In the genomic region with DNA sequence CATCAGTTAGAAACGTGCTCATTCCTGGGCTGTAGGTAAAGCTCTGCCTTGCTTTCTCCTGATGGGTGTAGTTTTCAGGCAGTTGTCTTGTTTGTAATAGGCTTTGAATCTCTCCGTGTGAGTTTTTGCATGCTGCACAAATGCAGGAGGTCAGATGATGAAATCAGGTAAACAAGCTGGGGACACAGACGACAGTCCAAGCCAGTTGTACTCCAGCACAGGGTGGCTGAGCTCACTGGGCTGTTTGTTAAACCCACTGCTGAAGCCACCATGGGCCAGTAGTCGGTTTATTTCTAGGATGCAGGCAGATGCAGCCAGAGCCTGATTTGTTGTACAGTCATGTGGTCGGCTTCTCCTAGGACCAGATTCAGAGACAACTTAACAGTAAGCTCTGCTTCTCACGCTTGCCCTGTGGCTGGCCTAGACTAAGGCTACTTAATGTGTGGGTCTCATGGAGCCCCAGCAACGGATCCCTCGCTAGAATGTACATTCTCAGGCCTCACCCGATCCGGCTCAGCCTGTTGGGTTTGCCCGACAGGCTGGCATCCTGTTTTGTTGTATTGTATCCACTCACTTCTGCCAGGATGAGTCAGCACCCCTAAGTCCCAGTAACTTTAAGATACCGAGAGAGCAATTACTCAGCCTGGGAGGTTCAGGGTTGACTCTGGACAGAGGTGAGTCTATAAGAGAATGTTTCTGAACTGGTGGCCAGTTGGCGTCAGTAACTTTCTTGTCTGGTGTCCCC, we compare ENCODE assay signal across 19 mouse cellular contexts. TPM values are rescaled to one million over a fixed set of nuclear protein-coding genes. Genes with fewer than 3 reads are reported as not detected.
A peak's percentile ranks its signal among the peaks of the same experiment; 100 is the strongest.
DNase-seq lines count a peak whose midpoint lies in the region; ATAC-seq lines count a peak whose summit lies in the region.
"Had no signal": no experiment of that assay in that cellular context is flagged by ENCODE, and none has a peak within 500 bp of the region (broad histone marks: within the 10 kb centered on the region; RNA-seq: fewer than 3 reads in every experiment).

No protein-coding gene starts in this region.

- no peak overlapping the region for H3K4me2 ChIP-seq in liver, embryonic 15.5 days
- no peak overlapping the region for H3K4me2 ChIP-seq in kidney, embryonic 16.5 days (replicated peaks; ENCODE audit: low read depth, low read length)
- H3K4me2 ChIP-seq: embryonic facial prominence, embryonic 12.5 days; forebrain, embryonic 12.5 days; limb, embryonic 12.5 days; neural tube, embryonic 12.5 days had no signal

- peaks cover 30% of the 10 kb centered on the region for H3K4me1 ChIP-seq in liver, embryonic 15.5 days (replicated peaks)
- no peaks in the 10 kb centered on the region for H3K4me1 ChIP-seq in kidney, embryonic 16.5 days (ENCODE audit: insufficient read depth, low read length)
- H3K4me1 ChIP-seq: embryonic facial prominence, embryonic 12.5 days; forebrain, embryonic 12.5 days; limb, embryonic 12.5 days; neural tube, embryonic 12.5 days had no signal

- no peaks in the 10 kb centered on the region for H3K36me3 ChIP-seq in liver, embryonic 15.5 days (replicated peaks)
- no peaks in the 10 kb centered on the region for H3K36me3 ChIP-seq in kidney, embryonic 16.5 days (ENCODE audit: insufficient read depth, low read length)
- H3K36me3 ChIP-seq: embryonic facial prominence, embryonic 12.5 days; forebrain, embryonic 12.5 days; limb, embryonic 12.5 days; neural tube, embryonic 12.5 days had no signal

- H3K27ac ChIP-seq in liver, embryonic 15.5 days (replicated peaks): peak overlapping the region; percentile 79
- H3K27ac ChIP-seq in kidney, embryonic 16.5 days (ENCODE audit: low read length): no peak overlapping the region
- H3K27ac ChIP-seq: embryonic facial prominence, embryonic 12.5 days; forebrain, embryonic 12.5 days; heart, embryonic 10.5 days; limb, embryonic 12.5 days; neural tube, embryonic 12.5 days had no signal

- peak; percentile 7 for DNase-seq in adrenal gland, postnatal 10 days
- DNase-seq in adrenal gland, postnatal 25 days: no peak
- DNase-seq in adipocyte (ENCODE audit: low spot score): peak; percentile 87
- DNase-seq in urinary bladder, postnatal 25 days (ENCODE audit: low spot score): peak; percentile 70
- no peak for DNase-seq in right cerebral cortex, postnatal 10 days (ENCODE audit: low spot score in 2 of 2)
- DNase-seq in gastrocnemius, postnatal 4 days (ENCODE audit: low spot score in 2 of 2): no peak
- DNase-seq: cerebellum, postnatal 36 days; heart, postnatal 36 days; kidney, adult 8-10 months; lung, postnatal 4 days; midbrain, embryonic 14.5 days had no signal

- no peak overlapping the region for H3K4me3 ChIP-seq in liver, embryonic 15.5 days (replicated peaks)
- no peak overlapping the region for H3K4me3 ChIP-seq in kidney, embryonic 16.5 days (ENCODE audit: low read length)
- H3K4me3 ChIP-seq: embryonic facial prominence, embryonic 12.5 days; forebrain, embryonic 12.5 days; heart, embryonic 10.5 days; limb, embryonic 12.5 days; neural tube, embryonic 12.5 days had no signal

- no peak overlapping the region for H3K9ac ChIP-seq in liver, embryonic 15.5 days
- no peak overlapping the region for H3K9ac ChIP-seq in kidney, embryonic 16.5 days (replicated peaks; ENCODE audit: low read length)
- H3K9ac ChIP-seq: embryonic facial prominence, embryonic 12.5 days; forebrain, embryonic 12.5 days; limb, embryonic 12.5 days; neural tube, embryonic 12.5 days had no signal

- WGBS in liver, embryonic 15.5 days (ENCODE audit: insufficient replicate concordance): 46% methylated on average over 13 of the region's 13 CpGs
- 77% methylated on average over 13 of the region's 13 CpGs for WGBS in kidney, embryonic 16.5 days

- ATAC-seq in liver, embryonic 15.5 days (ENCODE audit: insufficient read depth): peak; percentile 76
- no peak for ATAC-seq in kidney, embryonic 16.5 days (ENCODE audit: low FRiP score, low TSS enrichment)

- H3K27me3 ChIP-seq in liver, embryonic 15.5 days: no peaks in the 10 kb centered on the region
- no peaks in the 10 kb centered on the region for H3K27me3 ChIP-seq in kidney, embryonic 16.5 days (ENCODE audit: insufficient read depth, low read length)
- H3K27me3 ChIP-seq: embryonic facial prominence, embryonic 12.5 days; forebrain, embryonic 12.5 days; neural tube, embryonic 12.5 days had no signal

- H3K9me3 ChIP-seq in liver, embryonic 15.5 days (replicated peaks): no peaks in the 10 kb centered on the region
- no peaks in the 10 kb centered on the region for H3K9me3 ChIP-seq in kidney, embryonic 16.5 days (ENCODE audit: low read length)
- H3K9me3 ChIP-seq: embryonic facial prominence, embryonic 12.5 days; forebrain, embryonic 12.5 days; heart, embryonic 10.5 days; limb, embryonic 12.5 days; neural tube, embryonic 12.5 days had no signal

RNA-seq across cellular contexts. Expression of a gene that starts 48.5 kb away (rescaled TPM):
- 10 to 100 TPM; 10.1 to 13.7 TPM for total RNA-seq in adrenal gland, postnatal 10 days (2021)
- 2.8 and 3.9 TPM in 2 replicates for total RNA-seq in adrenal gland, postnatal 25 days (2021)
- polyA plus RNA-seq in liver, embryonic 15.5 days (2015; fragmentation: Nextera tagmentation; extraction: Ambion mirVana): 1.8 and 2.1 TPM in 2 replicates
- polyA plus RNA-seq in kidney, embryonic 16.5 days (2015; fragmentation: Nextera tagmentation; extraction: Ambion mirVana): 0.89 and 1.0 TPM in 2 replicates
- total RNA-seq in gastrocnemius, postnatal 4 days (2021): 10 to 100 TPM; 10.7 to 12.5 TPM
- total RNA-seq: MEL had no signal

Comparison
In these comparisons a context has a peak if more than half of its experiments do, and no peak if none do; other contexts are left out.
1. DNase-seq: peak in adrenal gland, postnatal 10 days (single experiment), adipocyte (single experiment) and urinary bladder, postnatal 25 days (single experiment); none in adrenal gland, postnatal 25 days (single experiment), right cerebral cortex, postnatal 10 days (0 of 2) and gastrocnemius, postnatal 4 days (0 of 2).